Mouse (Mus musculus): ENCODE results near the gene Krt76. TPM values are rescaled to one million over a fixed set of nuclear protein-coding genes. Genes with fewer than 3 reads are reported as not detected.

The Krt76 gene
- polyA plus RNA-seq, 1 experiment = 1.3 TPM

GRCm38 (mm10) chr15:101929087-101929486 is 36.4 kb upstream of the Krt76 start:
- TF ChIP-seq CTCF (IDR thresholded peaks at IDR 0.05; ENCODE audit: borderline replicate concordance, control insufficient read depth, extremely low read depth, insufficient read depth, low read length, poor library complexity) (no peak), POLR2A (IDR thresholded peaks at IDR 0.05; ENCODE audit: control insufficient read depth, extremely low read depth, insufficient read depth, low read length, poor library complexity) (no peak)
- no peak overlapping the region for H3K4me3 ChIP-seq (ENCODE audit: control insufficient read depth, insufficient read depth, low read length)
- H3K4me1 ChIP-seq (replicated peaks; ENCODE audit: control insufficient read depth, insufficient read depth, low read length) = no peaks in the 10 kb centered on the region
- 34% methylated on average over 9 of the region's 9 CpGs for WGBS
- DNase-seq = no peak
- no peak overlapping the region for H3K27ac ChIP-seq (ENCODE audit: control insufficient read depth, insufficient read depth, low read length)
- peaks cover 5% of the 10 kb centered on the region; the same call in 1 of the 2 replicates for H3K27me3 ChIP-seq (ENCODE audit: control insufficient read depth, insufficient read depth, low read length)
- H3K36me3 ChIP-seq (ENCODE audit: control insufficient read depth, insufficient read depth, low read length) = no peaks in the 10 kb centered on the region

DNA sequence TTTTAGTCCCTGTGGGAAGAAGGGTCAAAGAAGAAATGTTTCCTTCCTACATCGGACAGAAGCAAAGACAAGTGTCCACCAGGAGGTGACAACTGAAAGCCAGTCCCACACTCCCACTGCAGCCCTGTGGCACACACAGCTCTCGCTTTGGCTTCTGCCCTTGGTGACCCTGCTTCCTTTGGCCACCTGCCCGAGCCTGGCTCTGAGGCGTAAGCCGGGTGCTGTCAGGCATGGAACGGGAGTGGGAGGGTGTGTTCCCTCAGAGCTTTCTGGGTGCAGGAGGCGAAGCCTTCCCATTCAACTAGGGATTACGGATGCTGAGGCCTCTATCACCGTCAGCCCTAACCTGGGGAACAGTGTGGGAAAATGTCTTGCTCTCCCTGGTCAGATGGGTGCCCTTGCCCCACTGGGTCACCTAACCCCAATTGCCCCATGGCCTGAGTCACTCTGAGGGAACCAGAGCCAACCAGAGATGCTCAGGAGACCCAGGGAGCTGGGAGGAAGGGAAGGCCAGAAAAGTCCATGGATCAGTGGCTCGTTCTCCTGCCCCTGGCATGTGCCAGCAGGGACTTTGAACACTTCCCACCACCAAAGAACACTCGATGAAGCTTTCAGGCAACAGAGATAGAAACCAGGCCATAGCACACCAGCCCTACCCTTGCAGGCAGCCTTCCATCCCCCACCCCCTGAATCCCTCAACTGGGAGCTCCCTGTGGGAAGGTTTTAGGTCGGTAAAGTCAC is 34.8 kb upstream of the Krt76 start:
- no peaks in the 10 kb centered on the region for H3K36me3 ChIP-seq (ENCODE audit: control insufficient read depth, insufficient read depth, low read length)

GRCm38 (mm10) chr15:101925041-101925440 is 32.3 kb upstream of the Krt76 start:
- peaks cover 5% of the 10 kb centered on the region; the same call in 1 of the 2 replicates for H3K27me3 ChIP-seq (ENCODE audit: control insufficient read depth, insufficient read depth, low read length)

More for the DNA sequence above, 34.8 kb upstream of the Krt76 start:
- DNase-seq = no peak
- WGBS = 80% methylated on average over 12 of the region's 12 CpGs
- TF ChIP-seq CTCF (IDR thresholded peaks at IDR 0.05; ENCODE audit: borderline replicate concordance, control insufficient read depth, extremely low read depth, insufficient read depth, low read length, poor library complexity) = no peak
- TF ChIP-seq POLR2A (IDR thresholded peaks at IDR 0.05; ENCODE audit: control insufficient read depth, extremely low read depth, insufficient read depth, low read length, poor library complexity) = no peak
- H3K4me3 ChIP-seq (ENCODE audit: control insufficient read depth, insufficient read depth, low read length) = no peak overlapping the region
- no peaks in the 10 kb centered on the region for H3K4me1 ChIP-seq (replicated peaks; ENCODE audit: control insufficient read depth, insufficient read depth, low read length)
- H3K27me3 ChIP-seq (ENCODE audit: control insufficient read depth, insufficient read depth, low read length) = peaks cover 5% of the 10 kb centered on the region; the same call in 1 of the 2 replicates
- no peak overlapping the region for H3K27ac ChIP-seq (ENCODE audit: control insufficient read depth, insufficient read depth, low read length)

DNA sequence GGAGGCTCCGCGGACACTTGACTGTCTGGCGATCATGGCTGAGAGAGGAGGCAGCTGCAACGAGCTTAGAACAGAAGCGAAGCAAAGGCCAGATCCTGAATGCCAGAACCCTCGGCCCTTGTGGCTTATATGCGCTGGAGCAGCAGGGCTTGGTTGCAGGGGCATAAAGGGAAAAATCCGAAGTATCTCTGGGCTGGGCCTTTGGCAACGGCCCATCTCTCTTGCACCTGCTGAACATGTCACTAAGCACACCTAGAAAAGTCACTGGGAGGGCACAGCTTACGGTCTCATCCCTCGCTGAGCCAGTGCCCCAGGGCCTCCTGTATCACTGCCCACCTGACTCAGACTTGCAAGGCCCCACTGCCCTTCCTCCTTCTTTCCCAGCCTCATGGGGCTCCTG is 31.9 kb upstream of the Krt76 start, which contains the start of gene Krt4:
TSS of gene Krt4 (minus strand) at position 101 of the 400 bp plus-strand sequence.
- TF ChIP-seq CTCF (IDR thresholded peaks at IDR 0.05; ENCODE audit: borderline replicate concordance, control insufficient read depth, extremely low read depth, insufficient read depth, low read length, poor library complexity) (no peak), POLR2A (IDR thresholded peaks at IDR 0.05; ENCODE audit: control insufficient read depth, extremely low read depth, insufficient read depth, low read length, poor library complexity) (no peak)
- 86% methylated on average over 11 of the region's 11 CpGs for WGBS

More at GRCm38 (mm10) chr15:101925041-101925440, 32.3 kb upstream of the Krt76 start:
- no peak overlapping the region for H3K27ac ChIP-seq (ENCODE audit: control insufficient read depth, insufficient read depth, low read length)
- WGBS = 93% methylated on average over 1 of the region's 1 CpGs
- no peak for DNase-seq
- no peaks in the 10 kb centered on the region for H3K4me1 ChIP-seq (replicated peaks; ENCODE audit: control insufficient read depth, insufficient read depth, low read length)
- H3K4me3 ChIP-seq (ENCODE audit: control insufficient read depth, insufficient read depth, low read length) = no peak overlapping the region
- TF ChIP-seq CTCF (IDR thresholded peaks at IDR 0.05; ENCODE audit: borderline replicate concordance, control insufficient read depth, extremely low read depth, insufficient read depth, low read length, poor library complexity) (no peak), POLR2A (IDR thresholded peaks at IDR 0.05; ENCODE audit: control insufficient read depth, extremely low read depth, insufficient read depth, low read length, poor library complexity) (no peak)
- H3K36me3 ChIP-seq (ENCODE audit: control insufficient read depth, insufficient read depth, low read length) = no peaks in the 10 kb centered on the region

DNA sequence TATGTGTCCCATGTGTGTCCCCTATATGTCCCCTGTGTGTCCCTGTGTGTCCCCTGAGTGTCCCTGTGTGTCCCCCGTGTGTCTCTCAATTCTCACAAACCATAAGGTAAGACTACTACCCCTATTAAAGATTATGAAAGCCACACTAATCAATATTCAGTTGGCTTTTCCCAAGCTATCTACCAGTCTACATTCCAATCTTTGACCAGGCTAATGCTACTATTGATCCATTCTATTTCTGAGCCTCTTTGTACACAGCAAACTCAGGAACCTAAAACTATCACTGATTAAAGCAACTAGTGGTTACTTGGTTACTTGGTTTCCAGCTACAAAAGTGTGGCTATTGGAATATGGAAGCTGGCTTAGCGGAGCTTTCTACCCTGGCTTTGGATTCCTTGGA is 29.6 kb upstream of the Krt76 start:
- no peak overlapping the region for H3K4me3 ChIP-seq (ENCODE audit: control insufficient read depth, insufficient read depth, low read length)
- no peaks in the 10 kb centered on the region for H3K4me1 ChIP-seq (replicated peaks; ENCODE audit: control insufficient read depth, insufficient read depth, low read length)
- no peak for TF ChIP-seq POLR2A (IDR thresholded peaks at IDR 0.05; ENCODE audit: control insufficient read depth, extremely low read depth, insufficient read depth, low read length, poor library complexity)
- TF ChIP-seq CTCF (IDR thresholded peaks at IDR 0.05; ENCODE audit: borderline replicate concordance, control insufficient read depth, extremely low read depth, insufficient read depth, low read length, poor library complexity) = no peak
- WGBS = 90% methylated on average over 2 of the region's 2 CpGs
- H3K36me3 ChIP-seq (ENCODE audit: control insufficient read depth, insufficient read depth, low read length) = no peaks in the 10 kb centered on the region
- no peak overlapping the region for H3K27ac ChIP-seq (ENCODE audit: control insufficient read depth, insufficient read depth, low read length)
- no peak for DNase-seq
- H3K27me3 ChIP-seq (ENCODE audit: control insufficient read depth, insufficient read depth, low read length) = no peaks in the 10 kb centered on the region

More for the DNA sequence above, 31.9 kb upstream of the Krt76 start, which contains the start of gene Krt4:
- Histone ChIP-seq H3K4me3 (ENCODE audit: control insufficient read depth, insufficient read depth, low read length) (no peak within 1 kb of the TSS), H3K36me3 (ENCODE audit: control insufficient read depth, insufficient read depth, low read length) (no peaks in the 10 kb centered on the region), H3K4me1 (replicated peaks; ENCODE audit: control insufficient read depth, insufficient read depth, low read length) (no peaks in the 10 kb centered on the region), H3K27ac (ENCODE audit: control insufficient read depth, insufficient read depth, low read length) (no peak within 1 kb of the TSS), H3K27me3 (ENCODE audit: control insufficient read depth, insufficient read depth, low read length) (peaks cover under 1% of the 10 kb centered on the region; the same call in 1 of the 2 replicates)
- DNase-seq = no peak

DNA sequence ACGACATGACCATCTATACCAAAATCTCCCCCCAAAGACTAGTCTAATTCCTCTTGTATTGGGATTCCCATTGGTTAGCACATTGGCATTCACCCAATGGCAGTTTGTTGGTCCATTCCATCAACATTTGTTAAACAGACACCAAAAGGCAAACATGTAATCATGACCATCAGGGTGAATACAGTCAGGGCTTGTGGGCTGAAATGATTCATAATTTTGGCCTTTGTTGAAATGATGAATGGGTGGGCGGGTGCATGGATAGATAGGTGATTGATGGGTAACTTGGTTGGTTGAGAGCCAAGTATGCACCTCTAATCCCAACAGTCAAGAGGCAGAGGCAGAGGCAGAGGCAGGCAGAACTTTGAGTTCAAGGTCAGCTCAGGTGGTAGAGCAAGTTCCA is 23.4 kb upstream of the Krt76 start:
- Histone ChIP-seq H3K27me3 (ENCODE audit: control insufficient read depth, insufficient read depth, low read length) (no peaks in the 10 kb centered on the region), H3K4me3 (ENCODE audit: control insufficient read depth, insufficient read depth, low read length) (no peak overlapping the region), H3K4me1 (replicated peaks; ENCODE audit: control insufficient read depth, insufficient read depth, low read length) (no peaks in the 10 kb centered on the region), H3K27ac (ENCODE audit: control insufficient read depth, insufficient read depth, low read length) (no peak overlapping the region), H3K36me3 (ENCODE audit: control insufficient read depth, insufficient read depth, low read length) (no peaks in the 10 kb centered on the region)
- TF ChIP-seq CTCF (IDR thresholded peaks at IDR 0.05; ENCODE audit: borderline replicate concordance, control insufficient read depth, extremely low read depth, insufficient read depth, low read length, poor library complexity) (no peak), POLR2A (IDR thresholded peaks at IDR 0.05; ENCODE audit: control insufficient read depth, extremely low read depth, insufficient read depth, low read length, poor library complexity) (no peak)
- no peak for DNase-seq
- 78% methylated on average over 2 of the region's 2 CpGs for WGBS
